Mouse (Mus musculus) intestine, embryonic 14.5 days (tissue): ENCODE data around the gene Gm5447. TPM values are rescaled to one million over a fixed set of nuclear protein-coding genes. Genes with fewer than 3 reads are reported as not detected.

Experiments
- ATAC-seq: fragments of 200-750 bp; cut with Nextera tagmentation; replicated peaks from 2 replicates; pipeline ENCODE4 v1.8.0; 2017; ENCODE audit warnings: low read depth, moderate number of reproducible peaks, moderate TSS enrichment, moderate library complexity; ENCODE audit not compliant: low FRiP score, low TSS enrichment
- DNase-seq: peaks from one replicate; pipeline ENCODE4 v3.0.0-alpha.2; 2018; ENCODE audit warnings: low spot score
- H3K27ac ChIP-seq: fragments of 300-500 bp; sonication (generic); 2 replicates; pipeline ENCODE4 v1.5.1; 2014; ENCODE audit warnings: low read depth, mild to moderate bottlenecking, control low read depth
- H3K27me3 ChIP-seq: fragments of 300-500 bp; sonication (generic); replicated peaks from 2 replicates; pipeline ENCODE4 v1.6.1; 2014; ENCODE audit warnings: low read length, control low read depth; ENCODE audit not compliant: control insufficient read depth, insufficient read depth
- H3K36me3 ChIP-seq: fragments of 300-500 bp; sonication (generic); 2 replicates; pipeline ENCODE4 v1.6.1; 2014; ENCODE audit warnings: low read length, control low read depth; ENCODE audit not compliant: control insufficient read depth, insufficient read depth
- H3K4me1 ChIP-seq: fragments of 300-500 bp; sonication (generic); replicated peaks from 2 replicates; pipeline ENCODE4 v1.6.1; 2014; ENCODE audit warnings: low read length, control low read depth, mixed read lengths; ENCODE audit not compliant: control insufficient read depth, insufficient read depth
- H3K4me2 ChIP-seq: fragments of 300-500 bp; sonication (generic); 2 replicates; pipeline ENCODE4 v1.6.1; 2014; ENCODE audit warnings: low read length
- H3K4me3 ChIP-seq: fragments of 300-500 bp; sonication (generic); 2 replicates; pipeline ENCODE4 v1.5.1; 2014; ENCODE audit warnings: low read depth, low read length, control low read depth, mixed read lengths
- H3K9ac ChIP-seq: fragments of 300-500 bp; sonication (generic); 2 replicates; pipeline ENCODE4 v1.6.1; 2014; ENCODE audit warnings: mild to moderate bottlenecking, low read length
- H3K9me3 ChIP-seq: fragments of 300-500 bp; sonication (generic); 2 replicates; pipeline ENCODE4 v1.6.1; 2016; ENCODE audit warnings: low read length, control low read depth; ENCODE audit not compliant: control insufficient read depth
- WGBS: fragments of 180-500 bp; shearing (Covaris S2); extraction: QIAGEN DNeasy Blood & Tissue Kit; methylation state at CpG from one replicate; pipeline ENCODE4 v1.1.7; 2014; 5-methylcytosine and 5-hydroxymethylcytosine counted together
- polyA plus RNA-seq: library from polyadenylated mRNA; unstranded; fragments of >200 nt; fragmentation: Nextera tagmentation; extraction: Ambion mirVana; gene quantifications from 2 replicates; pipeline ENCODE4 v1.2.1, GENCODE M21; 2014

The Gm5447 gene
- polyA plus RNA-seq, 1 experiment from 2014 or later, result not detected

DNA sequence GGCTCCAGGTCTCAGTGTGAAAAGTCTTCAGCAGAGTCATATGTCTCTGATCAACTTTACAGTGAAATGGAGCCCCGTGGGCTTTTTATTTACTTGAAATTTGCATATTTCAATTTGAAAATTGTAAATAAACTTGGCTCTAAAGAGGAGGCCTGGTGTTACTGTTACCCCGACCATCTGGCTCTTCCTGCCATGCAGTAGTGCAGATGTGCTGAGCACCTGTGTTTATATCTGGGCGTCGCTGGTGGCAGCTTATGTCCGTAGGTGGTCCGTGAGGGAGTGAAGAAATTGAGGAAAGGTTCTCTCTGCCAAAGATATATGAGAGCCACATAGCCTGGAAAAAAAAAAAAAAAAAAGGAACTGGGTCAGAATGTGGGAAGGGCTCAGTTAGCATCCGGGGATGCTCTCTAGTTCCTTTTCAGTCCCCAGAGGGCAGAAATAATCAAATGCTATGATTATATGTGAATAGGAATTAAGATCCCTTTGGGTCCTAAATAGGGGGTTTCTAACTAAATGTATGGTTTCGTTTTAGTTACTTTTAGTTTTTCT, 2.6 kb downstream of the Gm5447 start:
- H3K36me3 ChIP-seq, result no peaks in the 10 kb centered on the region
- H3K27ac ChIP-seq, result peak overlapping the region; percentile 27; the same call in 1 of the 2 replicates
- 31% methylated on average over 8 of the region's 8 CpGs for WGBS

DNA sequence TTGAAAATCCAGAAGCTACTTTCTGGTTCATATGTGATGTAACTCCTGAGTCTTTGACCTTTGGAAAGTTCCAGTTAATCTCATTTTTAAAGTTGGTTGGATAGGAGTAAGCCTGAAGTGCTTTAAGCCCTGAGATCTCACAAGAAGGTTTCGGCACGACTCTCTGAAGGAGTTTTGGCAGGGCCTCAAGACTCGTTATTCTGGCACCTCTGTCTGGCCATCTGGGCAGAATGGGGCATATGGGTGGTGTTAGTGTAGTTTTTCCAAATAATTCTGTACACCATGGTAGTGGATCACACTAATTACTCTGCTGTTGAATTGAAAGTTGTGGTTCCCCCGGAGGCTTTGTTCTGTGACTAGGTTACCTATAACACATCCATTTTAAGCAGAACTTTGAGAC, 4.2 kb downstream of the Gm5447 start:
- Histone ChIP-seq H3K9ac (no peak overlapping the region), H3K4me1 (peaks cover 8% of the 10 kb centered on the region; the same call in 1 of the 2 replicates), H3K27me3 (no peaks in the 10 kb centered on the region), H3K4me3 (no peak overlapping the region), H3K9me3 (no peaks in the 10 kb centered on the region), H3K4me2 (no peak overlapping the region), H3K36me3 (no peaks in the 10 kb centered on the region), H3K27ac (no peak overlapping the region)
- peak; percentile 45 for DNase-seq
- ATAC-seq, result no peak
- WGBS, result 55% methylated on average over 4 of the region's 4 CpGs

More for the DNA sequence above, 2.6 kb downstream of the Gm5447 start:
- peaks cover 11% of the 10 kb centered on the region for H3K4me1 ChIP-seq
- no peak overlapping the region for H3K4me3 ChIP-seq
- H3K9ac ChIP-seq, result no peak overlapping the region
- H3K9me3 ChIP-seq, result no peaks in the 10 kb centered on the region
- no peak overlapping the region for H3K4me2 ChIP-seq
- no peaks in the 10 kb centered on the region for H3K27me3 ChIP-seq
- DNase-seq (peak; percentile 21), ATAC-seq (no peak)

DNA sequence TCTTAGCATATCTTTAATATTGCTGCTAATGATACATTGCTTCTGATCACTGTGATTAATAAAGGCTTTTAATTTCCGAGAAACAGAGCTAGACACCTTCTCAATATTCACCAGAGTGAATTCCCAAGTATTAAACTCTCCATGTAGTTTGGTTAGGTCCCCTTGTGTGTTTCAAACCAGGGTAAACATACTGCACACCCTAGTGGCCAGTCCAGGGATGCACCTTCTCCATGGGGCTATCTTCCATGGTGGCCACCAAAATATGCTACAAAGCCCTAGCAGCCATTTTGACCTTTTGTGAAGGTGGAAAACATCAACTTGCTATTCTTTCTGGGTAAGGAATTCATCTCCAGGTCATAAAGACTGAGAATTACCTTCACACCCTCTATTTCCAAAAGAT, 7.7 kb downstream of the Gm5447 start:
- Histone ChIP-seq H3K9ac (no peak overlapping the region), H3K4me2 (no peak overlapping the region), H3K36me3 (no peaks in the 10 kb centered on the region), H3K27me3 (no peaks in the 10 kb centered on the region), H3K27ac (no peak overlapping the region), H3K4me3 (no peak overlapping the region), H3K9me3 (no peaks in the 10 kb centered on the region), H3K4me1 (peaks cover 6% of the 10 kb centered on the region)
- DNase-seq (peak; percentile 52), ATAC-seq (no peak)
- WGBS, result 82% methylated on average over 1 of the region's 1 CpGs

DNA sequence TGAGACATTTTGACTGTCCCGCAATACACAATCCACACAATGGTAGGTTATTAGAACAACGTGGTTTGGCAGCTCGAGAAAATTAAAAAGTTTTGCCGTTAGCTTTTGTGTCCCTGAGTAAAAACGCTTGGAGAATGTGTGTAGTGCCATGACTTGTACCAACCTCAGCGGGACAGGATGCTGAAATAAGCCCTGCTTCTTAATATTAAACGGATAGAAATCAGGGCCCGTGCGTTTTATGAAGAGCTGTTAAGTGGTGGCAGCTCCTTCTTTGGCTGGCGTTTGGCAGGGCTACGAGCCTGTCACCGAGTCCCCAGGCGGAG, 11.2 kb downstream of the Gm5447 start:
- H3K4me3 ChIP-seq, result peak overlapping the region; percentile 38
- no peak for ATAC-seq
- peak; percentile 77 for DNase-seq
- no peaks in the 10 kb centered on the region for H3K27me3 ChIP-seq
- 16% methylated on average over 13 of the region's 13 CpGs for WGBS
- no peaks in the 10 kb centered on the region for H3K9me3 ChIP-seq
- peak overlapping the region; percentile 66 for H3K9ac ChIP-seq
- peak overlapping the region; percentile 82 for H3K4me2 ChIP-seq
- no peaks in the 10 kb centered on the region for H3K36me3 ChIP-seq
- H3K27ac ChIP-seq, result peak overlapping the region; percentile 84
- H3K4me1 ChIP-seq, result peaks cover 11% of the 10 kb centered on the region

DNA sequence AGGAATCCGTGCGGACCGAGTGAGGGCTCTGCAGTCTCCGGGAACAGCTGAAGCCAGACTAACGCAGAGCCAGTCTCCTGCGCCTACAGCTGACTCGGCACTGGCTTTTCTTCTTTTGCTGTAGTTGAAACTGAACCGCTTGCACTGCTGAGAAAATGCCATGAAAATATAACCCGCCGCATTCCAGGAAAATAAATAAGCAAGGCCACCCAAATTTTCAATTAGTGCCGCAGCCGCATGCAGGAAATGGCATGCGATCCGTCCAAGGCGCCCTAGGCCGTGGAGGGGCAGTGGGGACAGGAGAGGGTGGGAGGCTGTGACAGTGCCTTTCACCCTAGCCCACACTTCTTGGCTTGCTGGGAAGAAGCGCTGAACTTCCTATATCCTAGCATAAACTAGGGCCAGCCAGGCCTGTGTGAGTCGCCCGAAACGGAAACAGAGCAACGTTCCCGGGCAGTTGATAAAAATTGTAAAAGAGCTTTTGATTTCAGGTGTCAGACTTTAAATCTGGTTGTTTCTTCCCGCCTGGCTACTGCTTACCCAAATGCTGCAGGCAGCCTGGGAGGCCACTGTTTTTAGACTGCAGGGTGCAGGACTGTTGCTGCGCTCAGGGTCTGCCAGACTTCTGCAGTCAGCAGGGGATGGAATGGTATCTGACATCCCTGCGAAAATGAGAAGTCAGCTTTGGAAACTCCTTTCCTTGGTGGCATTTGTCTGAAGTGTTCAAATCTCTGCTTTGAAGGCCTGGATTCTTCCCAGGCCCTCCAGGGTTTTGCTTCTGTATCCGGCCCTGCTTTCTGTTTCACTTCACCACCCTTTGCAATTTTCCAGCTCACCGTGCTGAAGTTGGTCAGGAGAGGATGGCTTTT, 11.8 kb downstream of the Gm5447 start:
- Histone ChIP-seq H3K36me3 (no peaks in the 10 kb centered on the region), H3K4me2 (peak overlapping the region; percentile 82), H3K27ac (peak overlapping the region; percentile 84), H3K4me3 (peak overlapping the region; percentile 38), H3K27me3 (no peaks in the 10 kb centered on the region), H3K4me1 (peaks cover 15% of the 10 kb centered on the region), H3K9me3 (no peaks in the 10 kb centered on the region), H3K9ac (peak overlapping the region; percentile 66)
- ATAC-seq, result peak; percentile 55; the same call in 1 of the 2 replicates
- peak; percentile 77 for DNase-seq
- WGBS, result 8% methylated on average over 27 of the region's 27 CpGs

DNA sequence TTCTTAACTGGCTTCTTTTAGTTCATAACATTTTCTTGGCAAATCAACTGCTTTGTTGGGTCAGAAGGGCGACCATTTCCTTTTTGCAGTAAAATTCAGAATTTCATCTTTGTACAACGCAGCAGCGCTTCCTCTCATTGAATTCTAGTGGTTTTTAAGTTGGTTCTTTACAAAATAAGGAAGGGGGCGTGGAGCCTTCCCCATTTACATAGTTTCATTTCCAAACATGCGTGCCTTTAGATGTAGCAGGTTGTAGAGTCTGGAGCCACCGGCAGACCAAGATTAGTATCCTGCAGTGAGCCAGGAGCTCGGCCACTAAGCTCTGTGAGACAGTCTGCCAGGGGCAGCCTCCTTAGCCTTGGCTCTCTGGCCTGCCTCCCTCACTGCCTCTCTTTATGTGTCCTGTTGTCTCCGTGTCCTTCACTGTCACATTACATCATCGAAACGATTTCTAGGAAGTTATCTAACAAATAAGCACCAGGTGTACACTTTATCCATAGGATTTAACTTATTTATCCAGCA, 13.0 kb downstream of the Gm5447 start:
- H3K27me3 ChIP-seq, result no peaks in the 10 kb centered on the region
- H3K4me1 ChIP-seq, result peaks cover 15% of the 10 kb centered on the region
- ATAC-seq (no peak), DNase-seq (no peak)
- H3K36me3 ChIP-seq, result no peaks in the 10 kb centered on the region
- H3K4me2 ChIP-seq, result peak overlapping the region; percentile 82
- H3K9me3 ChIP-seq, result no peaks in the 10 kb centered on the region
- WGBS, result 60% methylated on average over 10 of the region's 10 CpGs
- peak overlapping the region; percentile 84; the same call in 1 of the 2 replicates for H3K27ac ChIP-seq
- peak overlapping the region; percentile 66 for H3K9ac ChIP-seq
- H3K4me3 ChIP-seq, result no peak overlapping the region

DNA sequence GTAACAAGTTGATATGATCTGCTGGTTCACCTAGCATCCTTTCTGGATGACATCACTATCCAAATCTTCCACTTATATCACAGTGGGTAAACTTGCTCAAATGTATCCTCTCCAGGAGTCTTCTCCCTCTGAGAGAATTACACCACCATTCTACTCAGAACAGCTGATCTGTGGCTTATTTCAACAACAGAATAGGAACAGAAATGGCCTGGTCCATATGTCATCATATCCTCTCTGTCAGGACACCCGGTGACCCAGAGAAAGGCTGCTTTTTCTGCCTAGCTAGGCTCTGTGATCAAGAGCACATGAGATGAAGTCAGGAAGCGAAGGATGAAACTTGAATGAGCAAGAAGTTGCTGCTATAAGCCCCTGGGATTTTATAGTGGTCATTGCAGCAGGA, 13.7 kb downstream of the Gm5447 start:
- H3K27ac ChIP-seq, result no peak overlapping the region
- no peaks in the 10 kb centered on the region for H3K36me3 ChIP-seq
- DNase-seq (no peak), ATAC-seq (no peak)
- H3K9me3 ChIP-seq, result no peaks in the 10 kb centered on the region
- H3K9ac ChIP-seq, result no peak overlapping the region
- H3K4me1 ChIP-seq, result peaks cover 15% of the 10 kb centered on the region
- WGBS, result 65% methylated on average over 2 of the region's 2 CpGs
- H3K4me2 ChIP-seq, result no peak overlapping the region
- H3K4me3 ChIP-seq, result no peak overlapping the region
- H3K27me3 ChIP-seq, result no peaks in the 10 kb centered on the region

DNA sequence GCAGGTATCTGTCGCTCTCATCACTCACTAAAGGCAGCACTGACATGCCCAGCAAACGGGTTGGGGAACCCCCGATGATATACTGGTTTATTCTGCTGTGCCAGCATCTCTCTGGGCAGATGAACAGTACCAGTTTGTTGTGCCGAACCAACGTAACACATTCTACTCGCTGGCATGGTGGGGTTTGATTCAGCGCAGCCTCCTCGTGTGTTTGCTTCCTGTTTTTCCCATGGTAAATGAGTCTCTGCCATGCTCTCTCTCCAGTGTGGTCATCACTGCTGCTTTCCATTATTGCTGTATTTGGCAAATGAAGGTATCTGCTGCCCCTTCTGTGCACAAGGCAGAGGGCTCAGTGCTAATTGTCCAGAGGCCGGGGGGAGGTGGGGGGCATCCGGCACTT, 15.7 kb downstream of the Gm5447 start:
- H3K4me2 ChIP-seq, result peak overlapping the region; percentile 20; the same call in 1 of the 2 replicates
- DNase-seq (peak; percentile 50), ATAC-seq (peak; percentile 30; the same call in 1 of the 2 replicates)
- H3K27ac ChIP-seq, result peak overlapping the region; percentile 58
- no peaks in the 10 kb centered on the region for H3K36me3 ChIP-seq
- H3K4me3 ChIP-seq, result no peak overlapping the region
- no peaks in the 10 kb centered on the region for H3K9me3 ChIP-seq
- H3K9ac ChIP-seq, result no peak overlapping the region
- peaks cover 15% of the 10 kb centered on the region for H3K4me1 ChIP-seq
- no peaks in the 10 kb centered on the region for H3K27me3 ChIP-seq
- WGBS, result 54% methylated on average over 10 of the region's 10 CpGs
